Mouse (Mus musculus): ENCODE data around the gene Clec16a.

Gene Clec16a

DNA sequence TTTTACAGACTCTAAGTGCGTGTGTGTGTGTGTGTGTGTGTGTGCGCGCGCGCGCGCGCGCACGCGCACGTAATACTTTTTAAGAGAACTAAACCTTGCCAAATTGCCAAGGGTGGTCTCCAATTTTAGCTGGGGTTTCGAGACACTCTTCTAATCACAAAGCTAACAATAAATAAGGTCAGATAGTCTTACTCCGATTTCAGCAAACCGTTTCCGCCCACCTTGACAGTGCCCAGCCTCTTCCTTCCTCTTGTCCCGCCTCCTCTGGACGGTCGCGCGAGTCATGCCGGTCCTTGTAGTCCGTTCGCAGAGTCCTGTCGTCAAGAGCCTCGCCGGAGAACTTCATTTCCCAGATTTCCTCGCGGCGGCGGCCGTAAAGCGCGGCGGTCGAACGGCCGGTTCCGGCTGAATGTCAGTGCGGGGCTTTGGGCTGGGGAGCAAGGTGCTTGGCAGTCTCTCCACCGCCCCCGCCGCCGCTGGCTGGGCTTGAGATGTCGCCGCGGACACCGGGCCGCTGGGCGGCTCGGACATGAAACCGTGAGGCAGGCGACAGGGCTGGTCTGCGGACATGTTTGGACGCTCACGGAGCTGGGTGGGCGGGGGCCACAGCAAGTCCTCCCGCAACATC, at the start of gene Clec16a:
Gene Clec16a, plus strand, starts transcription at position 345 of the 628 bp plus-strand sequence.
- DNase-seq (ENCODE audit: extremely low read depth, low read depth, low spot score) = peak; percentile 84

DNA sequence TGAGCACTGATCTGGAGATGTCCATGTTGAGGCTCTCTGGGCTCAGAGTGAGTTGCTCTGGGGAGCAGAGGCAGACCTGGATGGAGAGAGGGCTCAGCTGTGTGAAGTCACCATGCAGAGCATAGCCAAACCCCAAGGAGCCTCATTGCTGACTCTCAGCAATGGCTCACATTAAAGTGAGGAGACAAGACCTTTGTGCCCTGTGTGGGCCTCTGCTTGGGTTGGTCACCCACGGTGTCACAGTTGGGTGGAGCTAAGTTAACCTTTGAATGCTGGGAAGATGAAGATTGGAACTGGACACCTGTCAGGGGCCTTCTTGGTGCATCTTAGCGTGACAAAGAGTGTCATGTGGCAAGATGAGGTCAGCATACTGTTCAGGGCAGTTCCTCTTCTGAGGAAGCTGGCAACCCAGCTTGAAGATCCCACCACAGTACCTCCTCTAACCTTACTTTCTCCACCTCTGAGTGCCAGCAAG, 49.3 kb upstream of the Clec16a start:
- DNase-seq (ENCODE audit: extremely low read depth, low read depth, low spot score) = no peak

DNA sequence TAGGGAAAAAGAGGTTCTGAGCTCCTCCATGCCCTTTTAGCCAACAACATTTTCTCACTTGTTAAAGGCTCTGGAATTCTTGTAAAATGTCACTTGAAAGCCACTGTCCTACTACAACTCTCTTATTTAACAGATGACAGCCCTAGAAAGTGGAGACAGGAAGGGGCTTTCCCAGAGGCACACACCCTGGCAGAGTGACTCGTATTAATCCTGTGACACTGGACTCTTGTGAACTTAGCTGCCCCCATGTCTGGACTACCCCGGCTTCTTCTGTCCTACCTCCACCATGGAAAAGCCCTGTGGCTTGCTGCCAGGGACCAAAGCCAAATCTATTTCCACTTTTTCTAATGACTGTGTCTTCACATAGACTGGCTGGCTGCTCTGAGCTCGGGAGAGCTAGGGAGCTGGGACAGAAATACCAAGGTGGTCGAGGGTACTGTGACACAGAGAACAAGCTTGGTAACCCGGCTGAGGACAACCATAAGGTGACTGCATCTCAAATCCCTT, 47.0 kb upstream of the Clec16a start:
- DNase-seq (ENCODE audit: extremely low read depth, low read depth, low spot score) = no peak

DNA sequence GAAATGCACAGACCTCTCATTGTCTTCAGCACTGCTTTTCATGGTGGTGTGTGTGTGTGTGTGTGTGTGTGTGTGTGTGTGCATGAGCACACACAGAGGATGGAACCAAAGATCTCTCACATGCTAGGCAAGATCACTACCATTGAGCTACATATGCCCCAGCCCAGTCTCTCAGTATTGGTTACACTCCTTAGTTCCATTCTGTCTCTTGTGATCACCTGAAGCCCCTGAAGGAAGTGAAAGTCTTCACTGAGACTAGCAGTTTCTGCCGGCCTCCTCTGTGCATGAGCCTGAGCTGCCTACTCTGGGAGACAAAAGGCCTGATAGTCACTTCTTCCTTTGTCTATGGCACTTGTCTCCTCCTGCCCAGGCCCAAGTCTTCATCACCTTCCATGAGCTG, 46.0 kb upstream of the Clec16a start:
- DNase-seq (ENCODE audit: extremely low read depth, low read depth, low spot score) = no peak

DNA sequence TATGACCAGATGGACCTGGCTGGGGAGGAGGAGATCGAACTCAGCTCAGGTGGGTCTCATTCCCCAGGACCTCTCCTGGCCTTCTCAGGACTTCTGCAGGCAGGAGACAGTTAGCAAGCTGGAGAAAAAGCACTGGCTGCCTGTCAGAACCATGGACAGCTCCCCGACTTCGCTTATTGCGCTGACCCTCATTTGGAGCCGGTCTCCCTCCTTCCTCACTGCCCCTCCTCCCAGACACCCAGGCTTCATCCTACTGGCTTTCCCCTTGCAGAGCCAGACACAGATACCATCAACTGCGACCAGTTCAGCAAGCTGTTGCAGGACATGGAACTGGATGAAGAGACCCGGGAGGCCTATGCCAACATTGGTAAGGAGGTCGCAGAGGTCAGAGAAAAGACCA, 43.3 kb upstream of the Clec16a start:
- no peak for DNase-seq (ENCODE audit: extremely low read depth, low read depth, low spot score)

DNA sequence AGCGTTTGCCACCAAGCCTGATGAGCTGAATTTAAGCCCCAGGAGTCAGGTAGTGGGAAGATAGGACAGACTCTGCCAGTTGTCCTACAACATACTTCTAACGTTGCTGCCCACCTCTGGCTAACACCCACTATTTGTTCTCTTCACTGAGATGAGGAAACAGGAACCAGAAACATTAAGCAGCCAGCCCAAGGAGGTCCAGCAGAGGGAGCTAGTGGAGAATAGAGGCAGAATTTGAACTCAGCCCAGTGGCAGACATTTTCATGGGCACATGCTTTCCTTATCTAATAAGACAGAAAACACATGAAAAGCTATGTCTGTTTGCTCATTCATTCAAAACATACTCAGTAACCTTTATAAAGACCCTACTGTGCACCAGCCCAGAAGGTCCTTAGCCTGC, 42.1 kb upstream of the Clec16a start:
- DNase-seq (ENCODE audit: extremely low read depth, low read depth, low spot score) = no peak

DNA sequence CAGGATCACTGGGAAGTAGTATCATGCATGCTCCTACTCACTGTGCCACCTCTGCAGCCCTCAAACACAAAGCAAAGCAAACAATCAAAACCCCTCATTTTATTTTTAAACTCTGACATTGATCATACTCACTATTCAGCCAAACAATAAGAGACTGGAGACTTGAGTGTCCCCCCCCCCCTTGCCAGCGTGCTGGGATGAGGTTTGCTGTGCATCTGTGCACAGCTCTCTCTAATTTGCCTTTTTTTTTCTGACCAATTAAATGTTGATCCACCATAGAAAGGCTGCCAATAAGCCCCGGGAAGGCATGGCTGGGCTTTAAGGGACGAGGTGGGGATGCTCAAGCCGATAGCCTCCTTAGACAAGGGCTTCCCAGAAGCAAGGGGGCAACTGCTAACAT, 37.7 kb upstream of the Clec16a start:
- DNase-seq (ENCODE audit: extremely low read depth, low read depth, low spot score) = no peak

DNA sequence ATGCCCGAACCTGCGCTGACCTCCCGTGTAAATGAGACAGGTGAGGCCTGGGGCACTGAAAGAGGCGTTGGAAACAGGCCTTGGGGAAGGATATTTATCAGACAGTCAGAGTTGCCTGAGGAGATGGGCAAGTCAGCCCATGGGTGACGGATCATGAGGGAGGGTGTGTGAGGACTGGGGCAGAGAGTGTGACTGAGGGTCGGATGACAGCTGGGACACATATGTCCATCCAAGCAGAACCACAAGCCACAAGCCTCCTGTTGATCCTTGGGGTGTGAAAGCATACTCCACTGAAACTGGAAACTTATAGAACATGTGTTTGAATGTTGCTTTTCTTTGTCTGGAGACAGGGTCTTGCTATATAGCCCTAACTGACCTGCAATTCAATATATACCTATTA, 36.4 kb upstream of the Clec16a start:
- no peak for DNase-seq (ENCODE audit: extremely low read depth, low read depth, low spot score)

DNA sequence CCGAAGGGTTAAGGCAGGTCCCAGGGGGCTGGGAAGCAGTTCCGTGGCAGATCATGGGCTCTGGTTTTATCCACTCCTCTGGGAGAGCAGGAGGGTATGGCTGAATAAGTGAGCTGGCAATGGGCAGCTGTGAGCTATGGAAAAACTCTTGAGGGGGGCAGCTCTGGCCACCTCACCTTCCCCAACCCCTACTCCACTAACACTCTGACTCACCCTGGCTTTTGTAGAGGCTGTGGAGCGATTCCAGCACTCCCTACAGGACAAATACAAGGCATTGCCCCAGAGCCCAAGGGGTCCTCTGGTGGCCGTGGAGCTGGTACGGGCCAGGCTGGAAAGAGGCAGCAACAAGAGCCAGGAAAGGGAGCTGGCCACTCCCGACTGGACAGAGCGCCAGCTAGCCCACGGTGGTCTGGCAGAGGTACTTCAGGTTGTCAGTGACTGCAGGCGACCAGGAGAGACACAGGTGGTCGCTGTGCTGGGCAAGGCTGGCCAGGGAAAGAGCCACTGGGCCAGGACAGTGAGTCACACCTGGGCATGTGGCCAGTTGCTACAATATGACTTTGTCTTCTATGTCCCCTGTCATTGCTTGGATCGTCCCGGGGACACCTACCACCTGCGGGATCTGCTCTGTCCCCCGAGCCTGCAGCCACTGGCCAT, 34.5 kb upstream of the Clec16a start:
- DNase-seq (ENCODE audit: extremely low read depth, low read depth, low spot score) = no peak

DNA sequence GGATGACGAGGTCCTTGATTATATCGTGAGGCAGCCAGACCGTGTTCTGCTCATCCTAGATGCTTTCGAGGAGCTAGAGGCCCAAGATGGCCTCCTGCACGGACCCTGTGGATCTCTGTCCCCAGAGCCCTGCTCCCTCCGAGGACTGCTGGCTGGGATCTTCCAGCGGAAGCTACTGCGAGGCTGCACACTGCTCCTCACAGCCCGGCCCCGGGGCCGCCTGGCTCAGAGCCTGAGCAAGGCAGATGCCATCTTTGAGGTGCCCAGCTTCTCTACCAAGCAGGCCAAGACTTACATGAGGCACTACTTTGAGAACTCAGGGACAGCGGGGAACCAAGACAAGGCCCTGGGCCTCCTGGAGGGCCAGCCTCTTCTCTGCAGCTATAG, 34.0 kb upstream of the Clec16a start:
- no peak for DNase-seq (ENCODE audit: extremely low read depth, low read depth, low spot score)

DNA sequence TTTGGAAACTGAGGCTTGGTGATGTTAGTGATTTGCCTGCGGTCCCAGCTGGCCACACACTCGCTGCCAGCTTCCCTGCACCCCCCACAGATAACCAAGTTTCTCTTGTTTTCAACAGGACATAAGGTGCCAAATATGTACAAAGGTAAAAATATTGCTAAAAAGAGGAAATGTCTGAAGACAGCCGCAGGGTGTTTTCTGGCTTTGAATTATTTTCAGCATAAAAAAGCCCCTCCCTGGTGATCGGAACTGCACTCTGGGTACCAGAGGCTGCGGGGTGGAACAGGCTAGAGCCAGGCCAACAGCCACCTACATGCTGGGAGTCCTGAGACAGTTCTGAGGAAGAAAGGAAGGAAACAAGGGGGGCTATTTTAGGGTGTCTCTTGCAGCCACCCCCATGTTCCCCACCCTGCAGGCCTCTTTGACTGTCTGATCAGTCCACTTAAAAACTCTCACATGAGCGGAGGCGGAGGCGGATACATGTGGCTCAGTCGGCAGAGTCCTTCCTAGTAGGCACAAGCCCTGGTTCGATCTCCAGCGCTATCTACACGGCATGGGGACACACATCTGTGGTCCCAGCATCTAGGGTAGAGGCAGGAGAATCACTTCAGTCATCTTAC, 29.1 kb upstream of the Clec16a start:
- DNase-seq (ENCODE audit: extremely low read depth, low read depth, low spot score) = no peak

DNA sequence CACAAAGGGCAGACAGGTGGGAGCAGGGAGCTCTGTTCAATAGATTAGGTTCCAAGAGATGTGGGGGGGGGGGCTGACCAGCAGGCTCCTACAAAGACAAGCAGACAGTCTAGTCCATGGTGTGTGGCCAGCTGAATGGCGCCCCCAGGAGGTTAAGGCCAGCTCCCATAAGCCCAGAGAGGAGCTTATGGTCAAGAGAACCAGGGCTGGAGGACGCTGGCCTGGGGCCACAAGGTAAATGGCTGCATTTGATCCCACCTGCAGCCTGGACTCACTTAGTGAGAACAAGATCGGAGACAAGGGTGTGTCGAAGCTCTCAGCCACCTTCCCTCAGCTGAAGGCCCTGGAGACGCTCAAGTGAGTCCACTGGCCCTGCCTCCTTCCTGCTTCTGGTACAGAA, 27.1 kb upstream of the Clec16a start:
- DNase-seq (ENCODE audit: extremely low read depth, low read depth, low spot score) = no peak

DNA sequence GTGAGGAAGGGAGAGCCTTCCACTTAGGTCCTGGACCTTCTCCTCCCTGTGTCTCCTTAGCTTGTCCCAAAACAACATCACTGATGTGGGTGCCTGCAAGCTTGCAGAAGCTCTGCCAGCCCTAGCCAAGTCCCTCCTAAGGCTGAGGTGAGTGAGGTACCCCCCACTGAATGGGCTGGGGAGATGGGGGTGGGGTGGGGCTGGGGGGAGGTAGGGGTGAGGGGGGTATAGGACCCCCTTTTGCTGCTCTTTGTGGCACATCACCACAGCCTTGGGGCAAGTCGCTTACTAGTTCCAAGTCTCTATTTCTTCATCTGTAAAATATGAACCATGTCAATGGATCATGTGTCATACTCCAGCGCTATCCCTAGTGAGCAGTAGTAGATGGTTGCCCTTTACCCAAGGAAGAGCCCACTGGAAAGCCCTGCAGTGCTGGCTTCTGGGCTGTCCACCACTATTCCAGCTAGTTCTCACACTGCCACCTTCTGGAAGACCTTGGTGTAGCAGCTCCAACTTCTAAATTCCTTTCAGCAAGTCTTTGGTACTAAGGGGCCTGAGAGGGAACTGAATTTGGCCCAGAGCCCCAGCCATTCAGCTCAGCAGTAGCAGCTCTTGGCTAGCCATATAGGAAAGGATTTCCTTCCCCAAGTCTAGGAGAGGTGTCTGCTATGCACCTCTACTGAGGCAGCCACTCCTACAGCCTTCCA, 24.1 kb upstream of the Clec16a start:
- no peak for DNase-seq (ENCODE audit: extremely low read depth, low read depth, low spot score)

DNA sequence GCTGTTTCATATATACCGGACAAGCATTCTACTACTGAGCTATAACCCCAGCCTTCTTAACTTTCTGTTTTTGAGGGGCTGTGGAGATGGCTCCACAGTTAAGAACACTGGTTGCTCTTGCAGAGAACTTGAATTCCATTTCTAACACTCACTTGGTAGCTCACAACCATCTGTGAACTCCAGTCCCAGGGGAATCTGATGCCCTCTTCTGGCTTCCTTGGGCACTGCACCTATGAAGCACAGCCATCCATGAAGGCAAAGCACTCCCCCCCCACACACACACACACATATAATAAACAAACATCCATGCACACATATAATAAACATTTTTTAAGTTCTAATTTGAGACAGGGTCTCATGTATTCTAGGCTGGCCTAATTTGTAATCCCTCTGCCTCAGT, 22.3 kb upstream of the Clec16a start:
- no peak for DNase-seq (ENCODE audit: extremely low read depth, low read depth, low spot score)

DNA sequence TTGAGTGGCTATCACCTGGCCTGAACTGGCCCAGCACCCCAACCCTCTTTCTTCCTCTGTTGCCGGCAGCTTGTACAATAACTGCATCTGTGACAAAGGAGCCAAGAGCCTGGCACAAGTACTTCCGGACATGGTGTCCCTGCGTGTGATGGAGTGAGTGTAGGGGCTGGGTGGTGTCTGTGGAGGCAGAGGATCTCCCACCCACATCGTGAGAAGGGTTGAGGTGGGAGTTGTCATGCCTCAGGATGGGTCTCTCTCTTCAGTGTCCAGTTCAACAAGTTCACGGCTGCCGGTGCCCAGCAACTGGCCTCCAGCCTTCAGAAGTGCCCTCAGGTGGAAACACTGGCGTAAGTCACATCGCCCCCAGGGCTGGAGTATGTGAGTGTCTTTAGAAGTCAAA, 21.5 kb upstream of the Clec16a start:
- DNase-seq (ENCODE audit: extremely low read depth, low read depth, low spot score) = no peak

DNA sequence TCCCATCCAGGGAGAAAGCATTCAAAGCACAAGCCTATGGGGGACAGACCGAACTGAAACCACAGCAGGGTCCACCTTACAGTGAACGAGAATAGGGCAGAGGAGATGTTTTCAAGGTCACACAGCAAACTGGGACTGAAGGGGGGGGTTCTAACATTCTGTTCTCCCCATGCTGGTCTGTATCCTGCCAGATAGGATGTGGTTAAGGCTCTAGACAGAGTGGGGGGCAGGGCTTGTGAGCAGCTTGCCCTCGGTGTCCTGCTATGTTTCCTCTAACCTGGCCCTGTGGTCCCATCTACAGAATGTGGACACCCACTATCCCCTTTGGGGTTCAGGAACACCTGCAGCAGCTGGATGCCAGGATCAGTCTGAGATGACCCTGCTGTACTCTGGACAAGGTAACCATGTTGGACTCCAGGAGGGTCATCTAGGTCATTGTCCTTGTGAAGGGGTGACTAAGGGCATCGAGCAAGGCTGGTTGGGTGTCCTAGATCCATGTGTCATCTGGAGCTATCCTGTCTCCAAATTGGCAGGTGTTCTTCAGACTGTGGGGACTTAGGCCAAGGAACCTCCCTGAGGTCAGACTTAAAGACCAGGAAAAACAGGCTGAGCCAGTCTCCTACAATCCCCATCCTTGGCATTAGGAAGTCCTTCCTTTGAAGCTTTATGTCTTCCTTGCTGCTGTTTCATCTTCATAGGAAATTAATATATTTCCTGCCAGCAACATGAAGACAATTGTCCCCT, 20.1 kb upstream of the Clec16a start:
- peak; percentile 74 for DNase-seq (ENCODE audit: extremely low read depth, low read depth, low spot score)

DNA sequence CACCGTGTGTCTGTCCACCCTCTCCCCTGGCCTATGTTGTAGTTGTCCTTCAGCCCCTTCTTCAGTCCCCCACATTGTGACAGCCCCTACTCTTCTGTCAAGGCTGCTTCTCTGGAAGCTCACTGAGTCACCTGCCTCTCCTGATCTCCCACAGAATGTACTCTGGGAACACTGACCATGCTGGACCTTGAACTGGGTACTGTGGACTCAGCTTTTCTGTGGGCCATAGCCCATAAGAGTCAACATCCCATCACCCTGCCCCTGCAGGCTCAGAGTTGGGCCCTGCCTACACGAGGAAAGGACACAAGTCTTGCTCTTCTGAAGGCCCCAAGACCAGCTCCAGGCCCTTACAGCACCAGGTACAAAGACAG, 19.5 kb upstream of the Clec16a start:
- no peak for DNase-seq (ENCODE audit: extremely low read depth, low read depth, low spot score)

DNA sequence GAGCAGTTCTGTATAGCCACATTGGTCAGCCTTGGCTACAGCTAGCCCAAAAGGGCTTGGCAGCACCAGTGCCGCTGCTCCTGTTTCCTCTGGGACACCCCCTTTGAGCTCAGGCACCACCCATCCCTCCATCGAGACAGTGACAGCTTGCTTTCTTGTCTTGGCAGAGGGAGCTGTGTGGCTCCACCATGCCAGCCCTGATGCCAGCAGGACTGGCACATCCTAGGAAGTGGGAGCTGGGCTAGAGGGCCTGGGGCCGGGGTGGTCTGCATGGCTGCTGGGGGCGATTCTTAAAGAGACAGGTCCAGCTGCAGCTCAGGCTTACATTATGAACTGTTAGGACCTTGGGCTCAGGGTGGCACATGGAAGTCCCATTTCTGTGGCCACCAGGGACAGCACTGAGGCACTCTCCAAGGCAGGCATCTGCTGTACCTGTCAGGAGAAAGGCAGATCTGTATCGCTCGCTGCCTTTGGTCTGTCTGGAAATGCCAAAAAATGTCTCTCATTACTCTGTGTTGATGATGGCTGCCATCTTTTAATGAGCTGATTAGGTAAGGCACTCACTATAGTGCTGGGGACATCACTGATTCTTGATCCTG, 18.0 kb upstream of the Clec16a start:
- no peak for DNase-seq (ENCODE audit: extremely low read depth, low read depth, low spot score)

DNA sequence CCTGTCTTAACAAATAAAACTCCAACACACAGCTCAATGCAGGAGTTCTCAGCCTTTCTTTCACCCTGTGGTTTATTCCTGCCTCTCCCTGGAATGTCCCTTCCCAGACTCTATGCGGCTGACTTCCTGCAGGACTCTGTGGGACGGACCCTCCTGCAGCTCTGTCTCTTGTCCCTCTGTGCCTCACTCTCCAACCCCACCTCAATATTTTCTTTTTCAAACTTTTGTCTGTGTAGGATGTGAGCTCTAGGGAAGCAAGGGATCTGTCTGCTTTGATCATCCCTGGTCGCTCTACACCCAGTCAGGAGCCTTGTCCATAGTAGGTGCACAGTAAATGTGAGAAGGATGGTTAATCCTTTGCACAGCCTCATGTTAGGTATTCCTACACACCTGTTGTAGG, 16.8 kb upstream of the Clec16a start:
- no peak for DNase-seq (ENCODE audit: extremely low read depth, low read depth, low spot score)

DNA sequence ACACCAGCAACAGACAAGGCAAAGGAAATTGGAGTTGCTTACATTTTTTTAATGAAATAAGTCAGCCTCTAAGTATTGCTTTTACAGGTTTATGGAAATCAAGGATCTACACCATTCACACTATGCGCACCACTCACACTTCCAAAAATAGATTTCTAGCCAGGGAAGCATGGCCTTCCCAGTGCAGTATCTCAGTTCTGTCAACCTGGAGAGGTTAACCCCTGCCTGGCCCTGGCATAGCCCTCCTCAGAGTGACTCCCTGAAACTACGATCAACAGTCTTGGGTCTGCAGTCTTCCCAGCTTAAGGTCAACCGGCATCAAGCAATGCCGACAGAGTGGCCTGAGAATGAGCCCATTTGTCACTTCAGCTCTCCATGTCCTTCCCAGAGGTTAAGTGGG, 15.0 kb upstream of the Clec16a start:
- DNase-seq (ENCODE audit: extremely low read depth, low read depth, low spot score) = no peak

DNA sequence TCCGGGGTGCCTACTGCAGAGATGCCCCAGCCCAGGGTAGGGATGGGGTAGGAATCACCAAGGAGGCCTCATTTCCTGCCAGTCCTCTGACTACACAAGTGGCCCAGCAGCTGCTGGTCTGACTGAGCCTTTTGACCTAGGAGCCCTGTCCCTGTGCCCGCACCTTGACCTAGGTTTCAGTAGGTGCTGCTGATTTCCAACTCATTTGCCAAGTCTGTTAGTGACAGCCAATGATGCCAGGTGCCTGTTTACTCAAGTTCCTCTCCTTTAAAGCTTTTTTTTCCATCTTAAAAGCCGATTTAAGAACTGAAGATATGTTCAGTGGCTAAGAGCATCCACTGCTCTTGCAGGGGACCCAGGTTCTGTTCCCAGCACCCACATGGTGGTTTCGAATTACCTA, 11.4 kb upstream of the Clec16a start:
- DNase-seq (ENCODE audit: extremely low read depth, low read depth, low spot score) = no peak

Data from fat pad, adult 2 months (tissue).